Mouse (Mus musculus) bone marrow macrophage, adult 2 months (primary cell): ENCODE results near the gene Myt1. TPM values are rescaled to one million over a fixed set of nuclear protein-coding genes. Genes with fewer than 3 reads are reported as not detected.
"Not testable (repeated sequence)": the region's sequence is repeated elsewhere in the genome, so short reads cannot be mapped to it uniquely, and the experiment has no call there.

Experiments
- H3K27ac ChIP-seq: 2 replicates; pipeline ENCODE4 v1.5.1; 2012; ENCODE audit warnings: low read depth, low read length; ENCODE audit not compliant: insufficient read depth
- H3K4me1 ChIP-seq: 2 replicates; pipeline ENCODE4 v1.6.1; 2012; ENCODE audit warnings: low read length; ENCODE audit not compliant: control insufficient read depth, insufficient read depth
- H3K4me3 ChIP-seq: 2 replicates; pipeline ENCODE4 v1.5.1; 2012; ENCODE audit warnings: mild to moderate bottlenecking, low read length, moderate library complexity; ENCODE audit not compliant: insufficient read depth
- CTCF ChIP-seq: IDR thresholded peaks from 2 replicates; pipeline ENCODE4 v1.5.1; 2012; ENCODE audit warnings: low read depth, mild to moderate bottlenecking, low read length, moderate library complexity
- POLR2A ChIP-seq: IDR thresholded peaks from 2 replicates; pipeline ENCODE4 v1.6.1; 2012; ENCODE audit warnings: mild to moderate bottlenecking, low read depth, low read length, borderline replicate concordance
- polyA plus RNA-seq: library from polyadenylated mRNA; stranded (reverse); fragments of >200 nt; gene quantifications from 2 replicates; pipeline ENCODE4 v1.2.4, GENCODE M21; 2012; ENCODE audit not compliant: missing spikeins, insufficient read depth, insufficient read length

The Myt1 gene
- polyA plus RNA-seq, 1 experiment: not detected

DNA sequence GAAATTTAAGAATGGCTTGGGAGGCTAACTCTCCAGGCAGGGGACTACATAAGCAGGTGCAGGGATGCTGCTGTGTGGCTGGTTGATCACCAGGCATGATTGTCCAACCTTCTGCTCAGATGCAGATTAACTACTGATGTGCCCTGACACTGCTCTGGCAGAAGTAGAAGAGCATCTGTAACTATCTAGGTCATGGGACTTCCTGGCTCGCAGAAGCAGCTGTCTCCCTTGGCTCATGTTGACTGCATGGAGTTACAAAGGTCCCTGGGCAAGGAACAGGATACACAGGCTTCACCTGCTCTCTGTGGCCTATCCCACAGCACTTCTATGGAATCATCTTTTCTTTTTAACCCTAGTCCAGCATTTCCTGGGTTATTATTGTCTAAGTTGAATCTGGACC is 12.7 kb downstream of the Myt1 start:
- H3K4me1 ChIP-seq: no peaks in the 10 kb centered on the region
- no peak overlapping the region for H3K4me3 ChIP-seq
- no peak overlapping the region for H3K27ac ChIP-seq
- no peak for TF ChIP-seq CTCF
- TF ChIP-seq POLR2A: no peak

DNA sequence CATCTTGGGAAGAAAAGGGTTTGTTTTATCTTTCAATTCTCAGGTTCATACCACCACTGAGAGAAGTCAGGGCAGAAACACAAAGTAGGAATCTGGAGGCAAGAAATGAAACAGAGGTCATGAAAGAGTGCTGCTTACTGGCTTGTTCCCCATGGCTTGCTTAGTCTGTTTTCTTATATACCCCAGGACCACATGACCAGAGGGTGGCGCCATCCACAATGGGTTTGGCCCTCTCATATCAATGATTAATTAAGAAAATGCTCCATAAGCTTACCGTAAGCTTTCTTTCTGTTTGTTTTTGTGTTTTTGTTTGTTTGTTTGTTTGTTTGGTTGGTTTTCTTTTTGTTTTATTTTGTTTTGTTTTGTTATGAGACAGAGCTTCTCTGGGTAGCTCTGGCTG is 14.6 kb downstream of the Myt1 start:
- no peak for TF ChIP-seq CTCF
- no peak for TF ChIP-seq POLR2A

GRCm38 (mm10) chr2:181781421-181781820 is 18.3 kb downstream of the Myt1 start:
- Histone ChIP-seq H3K4me1 (no peaks in the 10 kb centered on the region), H3K27ac (no peak overlapping the region), H3K4me3 (no peak overlapping the region)
- no peak for TF ChIP-seq POLR2A
- no peak for TF ChIP-seq CTCF

More for the DNA sequence above, 14.6 kb downstream of the Myt1 start:
- H3K4me3 ChIP-seq: no peak overlapping the region
- H3K4me1 ChIP-seq: no peaks in the 10 kb centered on the region
- H3K27ac ChIP-seq: no peak overlapping the region

DNA sequence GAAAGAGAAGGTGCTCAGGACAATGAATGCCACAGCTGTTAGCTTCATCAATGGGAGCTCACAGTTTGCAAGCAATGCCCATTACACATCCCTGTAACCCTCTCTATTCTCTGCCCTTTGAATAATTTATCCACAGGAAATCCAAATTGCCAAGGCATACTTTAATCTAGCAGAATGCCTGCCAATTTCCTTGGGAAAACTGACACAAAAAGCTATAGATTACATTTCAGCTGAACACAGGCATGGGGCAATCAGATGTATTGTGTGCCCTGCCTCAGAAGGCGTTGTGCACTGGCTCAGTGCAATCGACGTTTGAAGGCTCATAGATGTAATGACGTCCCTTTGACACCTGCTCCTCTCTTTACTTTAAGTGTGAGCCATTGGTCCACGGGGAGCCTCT is 24.7 kb downstream of the Myt1 start:
- H3K4me3 ChIP-seq: no peak overlapping the region
- TF ChIP-seq POLR2A: no peak
- TF ChIP-seq CTCF: no peak
- H3K27ac ChIP-seq: no peak overlapping the region
- H3K4me1 ChIP-seq: no peaks in the 10 kb centered on the region

GRCm38 (mm10) chr2:181789396-181789795 is 26.3 kb downstream of the Myt1 start:
- no peak for TF ChIP-seq CTCF
- TF ChIP-seq POLR2A: no peak
- Histone ChIP-seq H3K4me1 (no peaks in the 10 kb centered on the region), H3K27ac (no peak overlapping the region), H3K4me3 (no peak overlapping the region)

DNA sequence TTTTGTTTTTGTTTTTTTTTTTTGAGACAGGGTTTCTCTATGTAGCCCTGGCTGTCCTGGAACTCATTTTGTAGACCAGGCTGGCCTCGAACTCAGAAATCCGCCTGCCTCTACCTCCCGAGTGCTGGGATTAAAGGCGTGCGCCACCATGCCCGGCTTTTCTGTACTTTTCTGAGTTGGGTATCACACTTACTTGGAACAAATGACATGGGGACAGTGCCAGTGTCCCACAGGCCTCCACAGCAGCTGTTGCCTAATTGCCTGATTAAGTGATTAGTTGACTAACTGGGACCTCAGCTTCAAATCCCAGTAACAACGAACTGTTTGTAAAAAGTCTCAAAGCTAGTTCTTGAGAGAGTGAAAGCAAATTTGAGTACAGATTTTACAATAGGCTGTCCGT is 30.1 kb downstream of the Myt1 start:
- not testable (repeated sequence) for H3K27ac ChIP-seq, H3K4me3 ChIP-seq, H3K4me1 ChIP-seq

DNA sequence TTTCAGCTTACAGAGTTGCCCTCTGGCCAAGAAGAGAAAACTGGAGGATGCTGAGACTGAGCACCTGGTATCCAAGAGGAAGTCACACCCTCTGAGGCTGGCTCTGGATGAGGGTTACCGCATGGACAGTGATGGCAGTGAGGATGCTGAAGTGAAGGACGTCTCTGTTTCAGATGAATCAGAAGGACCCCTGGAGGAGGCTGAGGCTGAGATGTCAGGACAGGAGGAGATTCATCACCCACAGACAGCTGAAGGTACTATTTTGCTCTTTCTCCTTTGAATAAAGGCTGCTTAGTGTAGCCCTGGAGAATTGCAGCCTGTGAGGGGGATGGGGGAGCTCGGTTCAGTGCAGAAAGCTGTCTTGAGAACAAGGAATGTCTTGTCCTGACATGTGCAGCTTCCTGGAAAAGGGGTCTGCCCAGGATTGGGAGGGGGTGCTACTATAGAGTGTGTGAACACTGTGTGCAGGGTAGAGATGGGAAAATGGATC is 32.6 kb downstream of the Myt1 start:
- TF ChIP-seq POLR2A (no peak), CTCF (no peak)
- Histone ChIP-seq H3K27ac (no peak overlapping the region), H3K4me1 (no peaks in the 10 kb centered on the region), H3K4me3 (no peak overlapping the region)

- H3K4me1 ChIP-seq: no peaks in the 10 kb centered on the region
- no peak for TF ChIP-seq CTCF
- no peak for TF ChIP-seq POLR2A
- no peak overlapping the region for H3K27ac ChIP-seq
- H3K4me3 ChIP-seq: no peak overlapping the region
These were observed 34.5 kb downstream of the Myt1 start for GRCm38 (mm10) chr2:181797672-181798071.

DNA sequence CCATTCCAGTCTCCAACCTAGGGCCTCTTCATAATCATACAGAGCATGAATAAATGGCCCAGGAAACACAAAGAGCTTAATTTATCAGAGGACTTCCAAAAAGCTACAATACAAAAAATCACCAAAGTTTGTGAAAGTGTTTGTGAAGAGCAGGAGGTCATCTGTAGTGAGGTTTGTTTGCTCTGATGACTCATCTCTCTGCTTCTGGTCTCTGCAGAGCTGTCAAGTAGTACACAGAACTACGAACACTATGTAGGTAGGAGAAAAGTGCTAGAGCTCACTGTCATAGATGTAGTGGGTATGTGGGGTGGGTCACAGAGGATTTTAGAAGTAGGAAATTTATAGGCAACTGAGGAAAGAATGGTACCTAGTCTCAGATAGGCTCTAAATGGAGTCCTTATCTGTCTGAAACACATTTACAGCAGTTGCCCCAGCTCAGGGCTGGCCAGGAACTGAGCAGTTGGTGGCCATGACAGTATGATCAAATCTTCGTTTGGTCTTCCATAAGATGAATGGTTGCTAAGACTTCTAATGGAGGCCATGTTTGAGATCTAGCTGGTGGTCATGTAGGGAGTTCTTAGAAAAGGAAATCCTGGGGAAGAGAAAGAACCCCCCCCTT is 66.0 kb downstream of the Myt1 start:
- Histone ChIP-seq H3K4me1 (no peaks in the 10 kb centered on the region), H3K4me3 (no peak overlapping the region), H3K27ac (no peak overlapping the region)
- TF ChIP-seq POLR2A (no peak), CTCF (no peak)

DNA sequence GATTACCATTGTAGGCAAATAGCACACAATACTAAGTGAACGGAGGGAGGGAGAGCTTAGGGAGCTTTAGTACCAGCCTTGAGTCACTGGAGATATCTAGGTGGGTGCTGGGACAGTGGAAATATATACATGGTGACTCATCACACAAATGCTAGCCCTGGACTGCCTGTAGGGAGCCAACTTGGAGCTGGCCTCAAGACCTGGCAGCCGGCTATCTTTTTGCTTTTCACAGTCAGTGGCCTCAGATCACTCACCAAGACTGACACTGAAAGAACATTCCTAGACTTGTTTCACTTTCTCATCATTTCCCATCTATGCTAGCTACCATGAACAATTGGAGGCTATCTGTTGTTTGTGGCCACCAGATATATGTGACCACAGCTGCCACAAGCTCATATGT is 69.6 kb downstream of the Myt1 start:
- H3K4me3 ChIP-seq: no peak overlapping the region

More for the DNA sequence above, 69.6 kb downstream of the Myt1 start:
- TF ChIP-seq CTCF: no peak
- Histone ChIP-seq H3K27ac (no peak overlapping the region), H3K4me1 (peaks cover 3% of the 10 kb centered on the region)
